Mouse (Mus musculus): ENCODE results near the gene 1700015F17Rik. TPM values are rescaled to one million over a fixed set of nuclear protein-coding genes. Genes with fewer than 3 reads are reported as not detected.

The 1700015F17Rik gene
- not detected for polyA plus RNA-seq (2017; shearing (Covaris generic))

DNA sequence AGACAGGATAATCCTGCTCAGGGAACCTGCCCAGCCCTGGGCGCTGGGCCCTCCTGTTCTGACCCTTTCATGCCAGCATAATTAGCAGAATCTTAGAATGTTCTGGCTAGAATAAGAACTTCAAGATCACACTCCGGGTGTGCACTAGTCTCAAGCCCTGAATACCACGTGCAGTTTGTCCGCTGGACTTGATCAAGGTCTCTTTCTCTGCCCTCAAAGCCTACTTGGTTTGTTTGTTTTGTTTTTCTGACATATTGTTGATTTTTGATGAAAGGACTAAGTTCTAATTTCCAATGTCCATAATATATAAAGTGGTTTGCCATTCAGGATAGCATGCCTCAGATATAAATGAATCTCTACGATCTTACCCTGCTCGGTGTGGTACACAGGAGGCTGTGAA, at the start of gene 1700015F17Rik:
TSS of gene 1700015F17Rik (minus strand) at position 101 of the 400 bp plus-strand sequence.

DNA sequence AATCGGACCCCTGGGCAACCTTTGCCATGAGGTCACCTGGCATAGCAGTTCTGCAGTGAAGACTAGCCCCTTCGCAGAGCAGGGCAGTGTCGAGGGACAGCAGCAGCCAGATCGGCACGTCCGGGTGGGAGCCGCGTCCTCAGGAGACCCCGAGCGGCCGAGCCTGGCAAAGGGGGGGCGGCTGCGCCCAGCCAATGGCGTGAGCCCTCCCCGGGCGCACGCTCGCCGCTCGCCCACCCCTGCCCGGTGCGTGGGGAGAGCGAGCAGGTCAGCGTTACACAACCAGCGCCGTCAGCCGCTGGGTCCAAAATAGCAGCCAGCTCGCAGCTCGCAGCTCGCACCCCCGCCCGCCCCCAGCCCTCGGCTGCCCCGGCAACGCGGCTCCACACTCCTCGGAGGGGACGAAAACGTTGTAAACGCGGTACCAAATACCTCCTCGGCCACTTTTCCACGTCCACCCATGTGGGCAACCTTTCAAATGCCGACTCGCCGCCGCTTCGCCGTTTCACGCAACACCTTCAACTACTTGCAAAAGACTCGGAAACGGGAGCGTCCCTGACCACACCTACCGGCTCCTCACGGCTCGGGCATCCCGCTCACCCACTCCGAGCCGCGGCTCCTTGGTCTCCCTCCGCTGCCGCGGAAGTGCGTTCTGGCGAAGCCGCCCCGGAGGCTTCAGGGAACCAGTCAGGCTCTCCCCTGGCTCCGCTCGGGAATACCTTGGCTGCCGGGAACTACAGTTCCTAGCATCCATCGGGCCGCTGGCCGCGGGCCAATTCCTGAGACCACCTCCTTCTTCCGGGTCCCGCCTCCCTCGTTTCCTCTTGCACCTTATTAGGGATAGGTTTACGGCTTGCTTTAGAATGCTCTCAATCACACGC, 35.5 kb upstream of the 1700015F17Rik start, which contains the start of gene Cldn12:
TSS of gene Cldn12 (minus strand) at position 763 of the 881 bp plus-strand sequence.

DNA sequence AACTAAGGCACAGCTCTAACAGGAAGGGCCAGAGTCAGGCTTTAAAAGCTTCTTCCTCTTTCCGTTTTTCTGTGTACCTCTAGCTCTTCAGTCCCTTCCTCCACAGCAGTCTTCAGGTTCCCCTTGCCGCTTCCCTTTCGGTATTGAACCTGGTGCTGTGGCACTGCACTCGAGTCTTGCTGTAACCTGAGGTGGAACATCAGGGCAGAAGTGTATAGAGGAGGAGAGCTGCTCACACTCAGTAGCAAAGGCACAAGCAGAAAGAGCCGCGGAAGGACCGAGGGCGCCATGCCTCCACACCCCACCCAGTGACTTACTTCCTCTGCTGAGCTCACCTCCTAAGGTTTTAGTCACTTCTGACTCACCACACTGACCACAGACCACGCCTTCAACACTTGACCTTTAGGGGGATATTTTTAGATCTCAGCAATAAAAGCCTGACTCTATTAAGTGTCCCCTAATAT, 58.9 kb downstream of the 1700015F17Rik start, which contains the start of gene Cdk14:
TSS of gene Cdk14 (minus strand) at position 321 of the 464 bp plus-strand sequence.

Other genes starting within 250 kb of the 1700015F17Rik start
- gene Cdk14, start 58.8 kb downstream of the 1700015F17Rik start, polyA plus RNA-seq (2017; shearing (Covaris generic)): 0.49 TPM
- gene Cldn12, start 35.8 kb upstream of the 1700015F17Rik start, polyA plus RNA-seq (2017; shearing (Covaris generic)): 2.5 TPM
- 12.0 TPM for gene Gtpbp10, start 80.4 kb upstream of the 1700015F17Rik start, polyA plus RNA-seq (2017; shearing (Covaris generic))
- not detected for gene Gm8773, start 94.7 kb upstream of the 1700015F17Rik start, polyA plus RNA-seq (2017; shearing (Covaris generic))
- not detected for gene Cfap69, start 185.1 kb upstream of the 1700015F17Rik start, polyA plus RNA-seq (2017; shearing (Covaris generic))
- 0.37 TPM for gene Steap2, start 215.4 kb upstream of the 1700015F17Rik start, polyA plus RNA-seq (2017; shearing (Covaris generic))

All from effector memory CD4-positive, alpha-beta T cell, adult 7 months (primary cell).